Mouse (Mus musculus) thymus, adult 2 months (tissue): Measurements from ENCODE around the gene Nr3c2.

Experiments used
- CTCF ChIP-seq: fragments of 200-500 bp; IDR thresholded peaks from 2 replicates; pipeline ENCODE4 v1.5.1; 2012; ENCODE audit warnings: mild to moderate bottlenecking, control low read depth, low read length, moderate library complexity, borderline replicate concordance; ENCODE audit not compliant: control insufficient read depth, poor library complexity, insufficient read depth; ENCODE audit errors: extremely low read depth
- POLR2A ChIP-seq: fragments of 200-500 bp; IDR thresholded peaks from 2 replicates; pipeline ENCODE4 v1.6.1; 2012; ENCODE audit warnings: mild to moderate bottlenecking, low read length, control low read depth, moderate library complexity; ENCODE audit not compliant: control insufficient read depth, poor library complexity, insufficient read depth; ENCODE audit errors: extremely low read depth

GRCm38 (mm10) chr8:77257085-77257451 lies 357.8 kb downstream of the Nr3c2 start:
- no peak for TF ChIP-seq CTCF
- TF ChIP-seq POLR2A = no peak
